Mouse (Mus musculus): ENCODE measurements at regions not wholly inside any gene's neighbourhood (a gene's known extent, or its start where the extent isn't known, plus 50 kb on each side); places are given as distances from the start of the nearest gene placed in this dataset.
A peak's percentile ranks its signal among the peaks of the same experiment; 100 is the strongest.

- in situ Hi-C loops (cut with MboI; ENCODE audit: low pct_unique_long_range_greater_than_20kb), result no loop called here
- peaks cover 5% of the 10 kb centered on the region for H3K27me3 ChIP-seq
- DNase-seq (ENCODE audit: low read depth, low spot score) (peak; percentile 60), ATAC-seq (peak; percentile 81)
- TF ChIP-seq CTCF (IDR thresholded peaks at IDR 0.05), result no peak
- POLR2A ChIA-PET, result interaction anchor here (0.6 kb wide), 1 partner anchor 1404 kb away, joined by 4 read pairs; no protein-coding TSS in a partner anchor
- CTCF ChIA-PET, result interaction anchor here (0.8 kb wide), 1 partner anchor 153 kb away, joined by 3 read pairs; no protein-coding TSS in a partner anchor
These were observed 117.4 kb upstream of the Zfp507 start for GRCm38 (mm10) chr7:35920194-35920609.

- ChIA-PET POLR2A (no interaction called here), CTCF (no interaction called here)
- no peak for TF ChIP-seq CTCF (IDR thresholded peaks at IDR 0.05)
- ATAC-seq (no peak), DNase-seq (ENCODE audit: low read depth, low spot score) (no peak)
- in situ Hi-C loops (cut with MboI; ENCODE audit: low pct_unique_long_range_greater_than_20kb), result no loop called here
- peaks cover 2% of the 10 kb centered on the region for H3K27me3 ChIP-seq
These were observed 107.4 kb upstream of the Zfp507 start for GRCm38 (mm10) chr7:35910109-35910706.

GRCm38 (mm10) chr7:35901942-35902381 is 99.2 kb upstream of the Zfp507 start:
- H3K27me3 ChIP-seq, result peaks cover 27% of the 10 kb centered on the region
- POLR2A ChIA-PET, result interaction anchor here (0.6 to 1.0 kb wide), 2 partner anchors 1457 to 1461 kb away, joined by 3 read pairs; no protein-coding TSS in a partner anchor
- no peak for ATAC-seq
- in situ Hi-C loops (cut with MboI; ENCODE audit: low pct_unique_long_range_greater_than_20kb), result no loop called here
- peak; percentile 99 for TF ChIP-seq CTCF (IDR thresholded peaks at IDR 0.05)
- CTCF ChIA-PET, result interaction anchor here (0.7 to 2.3 kb wide), 14 partner anchors 17 to 1458 kb away, joined by 3 to 12 read pairs (median 4); no protein-coding TSS in a partner anchor
- DNase-seq (ENCODE audit: low read depth, low spot score), result no peak

GRCm38 (mm10) chr7:35898701-35899445 is 96.1 kb upstream of the Zfp507 start:
- DNase-seq (ENCODE audit: low read depth, low spot score) (no peak), ATAC-seq (no peak)
- in situ Hi-C loops (cut with MboI; ENCODE audit: low pct_unique_long_range_greater_than_20kb), result loop anchor here (25.0 kb wide), 1 partner anchor 1088 kb away; no protein-coding TSS in a partner anchor
- peaks cover 23% of the 10 kb centered on the region for H3K27me3 ChIP-seq
- POLR2A ChIA-PET, result interaction anchor here (0.5 kb wide), 1 partner anchor 1238 kb away, joined by 4 read pairs; no protein-coding TSS in a partner anchor
- TF ChIP-seq CTCF (IDR thresholded peaks at IDR 0.05), result no peak
- CTCF ChIA-PET, result no interaction called here

GRCm38 (mm10) chr7:35893292-35893691 is 90.5 kb upstream of the Zfp507 start:
- no peak for DNase-seq (ENCODE audit: low read depth, low spot score)
- in situ Hi-C loops (cut with MboI; ENCODE audit: low pct_unique_long_range_greater_than_20kb), result loop anchor here (25.0 kb wide), 1 partner anchor 1094 kb away; no protein-coding TSS in a partner anchor
- CTCF ChIA-PET, result no interaction called here
- ATAC-seq, result no peak
- POLR2A ChIA-PET, result no interaction called here
- TF ChIP-seq CTCF (IDR thresholded peaks at IDR 0.05), result no peak
- peaks cover 16% of the 10 kb centered on the region for H3K27me3 ChIP-seq

GRCm38 (mm10) chr7:35886051-35886450 is 83.2 kb upstream of the Zfp507 start:
- in situ Hi-C loops (cut with MboI; ENCODE audit: low pct_unique_long_range_greater_than_20kb), result loop anchor here (25.0 kb wide), 1 partner anchor 1101 kb away; no protein-coding TSS in a partner anchor
- H3K27me3 ChIP-seq, result peaks cover 27% of the 10 kb centered on the region
- no peak for ATAC-seq
- no peak for DNase-seq (ENCODE audit: low read depth, low spot score)
- ChIA-PET CTCF (no interaction called here), POLR2A (no interaction called here)
- no peak for TF ChIP-seq CTCF (IDR thresholded peaks at IDR 0.05)

GRCm38 (mm10) chr7:35879755-35880304 is 77.0 kb upstream of the Zfp507 start:
- H3K27me3 ChIP-seq, result peaks cover 18% of the 10 kb centered on the region
- TF ChIP-seq CTCF (IDR thresholded peaks at IDR 0.05), result peak; percentile 92
- in situ Hi-C loops (cut with MboI; ENCODE audit: low pct_unique_long_range_greater_than_20kb), result loop anchor here (5.0 to 25.0 kb wide), 2 partner anchors 1107 to 1472 kb away; no protein-coding TSS in a partner anchor
- DNase-seq (ENCODE audit: low read depth, low spot score), result peak; percentile 24
- POLR2A ChIA-PET, result interaction anchor here (0.6 kb wide), 1 partner anchor 1398 kb away, joined by 3 read pairs; no protein-coding TSS in a partner anchor
- CTCF ChIA-PET, result interaction anchor here (1.5 kb wide), 1 partner anchor 1467 kb away, joined by 4 read pairs; no protein-coding TSS in a partner anchor
- peak; percentile 76 for ATAC-seq

- CTCF ChIA-PET, result interaction anchor here (1.3 kb wide), 1 partner anchor 1482 kb away, joined by 3 read pairs; no protein-coding TSS in a partner anchor
- POLR2A ChIA-PET, result no interaction called here
- DNase-seq (ENCODE audit: low read depth, low spot score) (no peak), ATAC-seq (no peak)
- in situ Hi-C loops (cut with MboI; ENCODE audit: low pct_unique_long_range_greater_than_20kb), result loop anchor here (25.0 kb wide), 1 partner anchor 1109 kb away; no protein-coding TSS in a partner anchor
- H3K27me3 ChIP-seq, result peaks cover 16% of the 10 kb centered on the region
- no peak for TF ChIP-seq CTCF (IDR thresholded peaks at IDR 0.05)
These were observed 75.4 kb upstream of the Zfp507 start for GRCm38 (mm10) chr7:35878164-35878563.

- no peak for ATAC-seq
- CTCF ChIA-PET, result no interaction called here
- no peak for DNase-seq (ENCODE audit: low read depth, low spot score)
These were observed 58.2 kb upstream of the Zfp507 start for GRCm38 (mm10) chr7:35861049-35861448.

GRCm38 (mm10) chr7:35859601-35860000 is 56.8 kb upstream of the Zfp507 start:
- TF ChIP-seq CTCF (IDR thresholded peaks at IDR 0.05), result peak; percentile 71
- ATAC-seq (no peak), DNase-seq (ENCODE audit: low read depth, low spot score) (no peak)
- in situ Hi-C loops (cut with MboI; ENCODE audit: low pct_unique_long_range_greater_than_20kb), result loop anchor here (5.0 to 10.0 kb wide), 2 partner anchors 97 to 175 kb away; no protein-coding TSS in a partner anchor
- H3K27me3 ChIP-seq, result peaks cover 12% of the 10 kb centered on the region
- ChIA-PET CTCF (no interaction called here), POLR2A (no interaction called here)

More at GRCm38 (mm10) chr7:35861049-35861448, 58.2 kb upstream of the Zfp507 start:
- in situ Hi-C loops (cut with MboI; ENCODE audit: low pct_unique_long_range_greater_than_20kb), result no loop called here
- TF ChIP-seq CTCF (IDR thresholded peaks at IDR 0.05), result no peak
- H3K27me3 ChIP-seq, result peaks cover 12% of the 10 kb centered on the region
- POLR2A ChIA-PET, result no interaction called here

Measured in Patski (cell line).